Comparison of ENCODE assay signal across 12 mouse cellular contexts in the genomic region with DNA sequence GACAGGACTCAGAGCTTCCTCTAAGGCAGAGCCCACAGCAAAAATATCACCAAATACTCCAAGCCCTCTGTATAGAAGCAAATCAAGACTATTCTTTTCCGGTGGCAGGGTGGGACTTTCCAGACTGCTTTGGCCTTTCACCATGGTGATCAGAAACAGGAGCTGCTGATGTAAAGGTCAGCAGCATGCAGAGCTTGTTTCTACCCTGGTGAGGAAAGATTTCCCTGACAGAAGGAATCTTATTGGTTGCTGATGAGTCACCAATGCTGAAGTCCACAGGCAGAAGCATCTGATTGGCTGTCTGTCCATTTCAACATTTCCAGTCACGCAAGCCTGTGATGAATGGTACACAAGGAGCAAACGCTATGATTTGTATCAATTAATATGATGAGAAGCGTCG.
A peak's percentile ranks its signal among the peaks of the same experiment; 100 is the strongest.
DNase-seq lines count a peak whose midpoint lies in the region; ATAC-seq and TF ChIP-seq lines count a peak whose summit lies in the region.
"Had no signal": no experiment of that assay in that cellular context is flagged by ENCODE, and none has a peak within 500 bp of the region (broad histone marks: within the 10 kb centered on the region; RNA-seq: fewer than 3 reads in every experiment).

No protein-coding gene starts in this region.

- 73% methylated on average over 5 of the region's 5 CpGs for WGBS in embryonic facial prominence, embryonic 11.5 days
- 80% methylated on average over 5 of the region's 5 CpGs for WGBS in embryonic facial prominence, embryonic 10.5 days
- 72% methylated on average over 5 of the region's 5 CpGs for WGBS in midbrain, embryonic 15.5 days

- peak; percentile 1 for DNase-seq in embryonic facial prominence, embryonic 11.5 days (ENCODE audit: low spot score)
- DNase-seq in embryonic facial prominence, embryonic 10.5 days (ENCODE audit: low spot score) = no peak
- peak; percentile 3 to 4 for DNase-seq in layer of hippocampus, postnatal 14 days (ENCODE audit: low spot score in 2 of 2)
- no peak for DNase-seq in layer of hippocampus, adult 2 months (ENCODE audit: low spot score in 2 of 2)
- DNase-seq in brain, adult 2 months (ENCODE audit: low read depth, low spot score) = peak; percentile 47
- no peak for DNase-seq in gastrocnemius, postnatal 10 days
- DNase-seq in lung, postnatal 25 days (ENCODE audit: low spot score) = no peak
- DNase-seq: cerebellum, adult 9-11 months; right cerebral cortex, postnatal 25 days had no signal

- no peak overlapping the region for H3K4me2 ChIP-seq in embryonic facial prominence, embryonic 11.5 days (ENCODE audit: low read depth, low read length)
- no peak overlapping the region for H3K4me2 ChIP-seq in midbrain, embryonic 15.5 days
- H3K4me2 ChIP-seq: limb, embryonic 12.5 days had no signal

- no peak overlapping the region for H3K27ac ChIP-seq in embryonic facial prominence, embryonic 11.5 days (replicated peaks; ENCODE audit: low read depth, low read length)
- no peak overlapping the region for H3K27ac ChIP-seq in embryonic facial prominence, embryonic 10.5 days (replicated peaks)
- no peak overlapping the region for H3K27ac ChIP-seq in layer of hippocampus, adult 2 months
- no peak overlapping the region for H3K27ac ChIP-seq in midbrain, embryonic 15.5 days
- H3K27ac ChIP-seq: limb, embryonic 12.5 days had no signal

- H3K4me3 ChIP-seq in embryonic facial prominence, embryonic 11.5 days (ENCODE audit: low read depth, low read length) = no peak overlapping the region
- no peak overlapping the region for H3K4me3 ChIP-seq in embryonic facial prominence, embryonic 10.5 days
- no peak overlapping the region for H3K4me3 ChIP-seq in layer of hippocampus, adult 2 months
- H3K4me3 ChIP-seq in midbrain, embryonic 15.5 days = no peak overlapping the region
- H3K4me3 ChIP-seq: limb, embryonic 12.5 days had no signal

- H3K9ac ChIP-seq in embryonic facial prominence, embryonic 11.5 days (replicated peaks; ENCODE audit: low read length) = no peak overlapping the region
- H3K9ac ChIP-seq in midbrain, embryonic 15.5 days = no peak overlapping the region
- H3K9ac ChIP-seq: limb, embryonic 12.5 days had no signal

- no peaks in the 10 kb centered on the region for H3K4me1 ChIP-seq in embryonic facial prominence, embryonic 11.5 days (ENCODE audit: control insufficient read depth, insufficient read depth, low read length)
- no peaks in the 10 kb centered on the region for H3K4me1 ChIP-seq in embryonic facial prominence, embryonic 10.5 days
- H3K4me1 ChIP-seq in midbrain, embryonic 15.5 days = no peaks in the 10 kb centered on the region
- H3K4me1 ChIP-seq: limb, embryonic 12.5 days had no signal

- H3K27me3 ChIP-seq in embryonic facial prominence, embryonic 11.5 days (ENCODE audit: control insufficient read depth, insufficient read depth, low read length) = no peaks in the 10 kb centered on the region
- H3K27me3 ChIP-seq in embryonic facial prominence, embryonic 10.5 days (replicated peaks; ENCODE audit: low read depth, poor library complexity, severe bottlenecking) = no peaks in the 10 kb centered on the region
- no peaks in the 10 kb centered on the region for H3K27me3 ChIP-seq in midbrain, embryonic 15.5 days (replicated peaks)
- H3K27me3 ChIP-seq: limb, embryonic 12.5 days had no signal

- ATAC-seq in embryonic facial prominence, embryonic 11.5 days (replicated peaks; ENCODE audit: insufficient number of reproducible peaks, low FRiP score, low TSS enrichment, low read depth) = no peak
- ATAC-seq in midbrain, embryonic 15.5 days (replicated peaks) = peak; percentile 83; the same call in 1 of the 2 replicates
- ATAC-seq: lung, postnatal 0 days had no signal

- H3K36me3 ChIP-seq in embryonic facial prominence, embryonic 11.5 days (replicated peaks; ENCODE audit: control insufficient read depth, insufficient read depth, low read depth, low read length) = no peaks in the 10 kb centered on the region
- no peaks in the 10 kb centered on the region for H3K36me3 ChIP-seq in embryonic facial prominence, embryonic 10.5 days (replicated peaks)
- H3K36me3 ChIP-seq in midbrain, embryonic 15.5 days (replicated peaks) = no peaks in the 10 kb centered on the region
- H3K36me3 ChIP-seq: limb, embryonic 12.5 days had no signal

- H3K9me3 ChIP-seq in embryonic facial prominence, embryonic 11.5 days (replicated peaks; ENCODE audit: control insufficient read depth, low read length) = no peaks in the 10 kb centered on the region
- no peaks in the 10 kb centered on the region for H3K9me3 ChIP-seq in embryonic facial prominence, embryonic 10.5 days
- H3K9me3 ChIP-seq in midbrain, embryonic 15.5 days = no peaks in the 10 kb centered on the region
- H3K9me3 ChIP-seq: limb, embryonic 12.5 days had no signal

- TF ChIP-seq CTCF in layer of hippocampus, adult 2 months (conservative IDR thresholded peaks at IDR 0.05) = no peak

Comparison
In these comparisons a context has a peak if more than half of its experiments do, and no peak if none do; other contexts are left out.
1. DNase-seq: peak in embryonic facial prominence, embryonic 11.5 days (single experiment), layer of hippocampus, postnatal 14 days (2 of 2) and brain, adult 2 months (single experiment); none in embryonic facial prominence, embryonic 10.5 days (single experiment), layer of hippocampus, adult 2 months (0 of 2), gastrocnemius, postnatal 10 days (single experiment) and lung, postnatal 25 days (single experiment).